Mouse (Mus musculus): ENCODE measurements at regions not wholly inside any gene's neighbourhood (a gene's known extent, or its start where the extent isn't known, plus 50 kb on each side); places are given as distances from the start of the nearest gene placed in this dataset.
A peak's percentile ranks its signal among the peaks of the same experiment; 100 is the strongest.

DNA sequence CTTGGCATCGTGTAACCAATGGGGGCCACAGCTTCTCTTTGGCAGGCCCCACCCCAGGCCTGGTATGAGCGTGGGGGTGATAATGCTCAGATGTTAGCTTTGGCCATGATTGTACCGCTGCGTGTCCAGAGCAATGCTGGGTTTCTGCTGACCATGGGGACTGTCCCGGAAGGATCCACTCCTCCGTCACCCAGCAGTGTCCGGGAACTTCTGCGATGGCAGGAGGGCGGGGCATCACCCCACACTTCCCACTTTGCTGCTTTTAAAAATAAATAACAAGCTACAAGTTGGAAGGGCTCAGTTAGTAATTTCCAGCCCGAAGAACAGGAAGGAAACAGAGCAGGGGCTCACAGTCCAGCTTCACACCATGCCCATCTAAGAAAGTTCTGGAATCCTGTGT lies 116.7 kb upstream of the Ptpn1 start:
- Histone ChIP-seq H3K36me3 (no peaks in the 10 kb centered on the region), H3K27me3 (replicated peaks) (peaks cover 21% of the 10 kb centered on the region; the same call in 1 of the 2 replicates), H3K4me1 (peaks cover 23% of the 10 kb centered on the region; the same call in 1 of the 2 replicates), H3K4me3 (no peak overlapping the region), H3K9me3 (no peaks in the 10 kb centered on the region), H3K4me2 (no peak overlapping the region), H3K9ac (no peak overlapping the region), H3K27ac (replicated peaks) (no peak overlapping the region)
- WGBS = 70% methylated on average over 10 of the region's 10 CpGs
- no peak for ATAC-seq (ENCODE audit: extremely low read depth, insufficient number of reproducible peaks, low FRiP score, low TSS enrichment)

DNA sequence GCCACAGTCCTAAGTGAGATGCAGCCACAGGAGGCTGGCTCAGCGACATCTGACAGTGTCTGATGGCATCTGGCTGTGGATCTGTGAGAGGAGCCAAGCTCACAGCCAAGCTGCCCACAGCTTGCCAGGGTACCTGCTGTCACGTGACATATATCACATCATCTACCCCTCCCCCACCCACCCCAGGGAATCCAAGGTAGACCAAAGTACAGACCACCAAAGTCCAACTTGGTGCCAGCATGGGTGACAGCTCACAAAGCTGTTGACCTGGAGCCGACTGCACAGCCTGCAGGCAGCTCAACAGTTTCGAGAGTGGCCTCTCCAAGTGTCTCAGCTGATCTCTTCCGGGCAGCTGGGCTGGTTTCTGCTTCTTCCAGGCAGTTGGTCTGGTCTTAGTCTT lies 119.6 kb upstream of the Tmem189 start:
- H3K36me3 ChIP-seq = no peaks in the 10 kb centered on the region
- no peak overlapping the region for H3K4me2 ChIP-seq
- H3K4me3 ChIP-seq = no peak overlapping the region
- no peak overlapping the region for H3K27ac ChIP-seq (replicated peaks)
- H3K9me3 ChIP-seq = no peaks in the 10 kb centered on the region
- H3K4me1 ChIP-seq = peaks cover 25% of the 10 kb centered on the region
- H3K27me3 ChIP-seq (replicated peaks) = 0 out of 2 replicates have a peak, but pooled peaks cover 4% of the 10 kb centered on the region
- WGBS = 77% methylated on average over 5 of the region's 5 CpGs
- no peak for ATAC-seq (ENCODE audit: extremely low read depth, insufficient number of reproducible peaks, low FRiP score, low TSS enrichment)
- no peak overlapping the region for H3K9ac ChIP-seq

DNA sequence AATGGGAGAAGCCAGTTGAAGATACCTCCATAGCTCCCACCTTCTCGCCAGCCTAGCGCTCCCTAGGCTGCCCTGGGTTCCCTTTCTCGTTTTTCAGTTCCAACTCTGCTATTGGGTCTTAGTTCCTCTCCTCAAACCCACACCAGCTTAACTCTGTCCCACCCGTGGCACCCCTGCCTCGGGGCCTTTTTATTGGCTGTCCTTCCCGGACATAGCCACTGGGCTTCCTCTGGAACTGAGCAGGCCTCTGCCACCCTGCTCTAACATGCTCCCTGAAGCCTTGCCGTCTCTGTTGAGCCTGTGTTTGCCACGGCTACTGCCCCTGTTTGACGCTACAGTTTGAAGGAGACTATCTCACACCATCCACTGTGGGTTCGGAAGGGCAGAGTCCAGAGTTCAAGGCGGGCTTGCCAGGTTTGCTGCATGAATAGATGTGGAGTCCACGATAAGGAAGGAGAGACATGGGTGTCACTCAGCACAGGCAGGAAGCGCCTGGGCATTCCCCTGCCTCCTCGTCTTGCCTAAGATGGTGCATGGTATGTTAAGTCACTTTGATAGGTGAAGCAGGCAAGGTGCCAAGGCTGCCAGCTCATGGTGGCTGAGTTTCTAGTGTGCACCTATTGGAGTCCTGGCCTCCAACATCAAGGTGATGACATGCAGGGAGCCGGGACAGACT lies 116.1 kb upstream of the Tmem189 start:
- WGBS = 64% methylated on average over 15 of the region's 15 CpGs
- H3K27me3 ChIP-seq (replicated peaks) = no peaks in the 10 kb centered on the region
- H3K36me3 ChIP-seq = no peaks in the 10 kb centered on the region
- H3K4me1 ChIP-seq = peaks cover 39% of the 10 kb centered on the region
- 0 out of 2 replicates have a peak overlapping the region, but pooled peaks have one; percentile 56 for H3K9ac ChIP-seq
- H3K4me2 ChIP-seq = no peak overlapping the region
- no peak for ATAC-seq (ENCODE audit: extremely low read depth, insufficient number of reproducible peaks, low FRiP score, low TSS enrichment)
- no peaks in the 10 kb centered on the region for H3K9me3 ChIP-seq
- 0 out of 2 replicates have a peak overlapping the region, but pooled peaks have one; percentile 30 for H3K27ac ChIP-seq (replicated peaks)
- no peak overlapping the region for H3K4me3 ChIP-seq

GRCm38 (mm10) chr2:167804493-167805227 lies 115.0 kb upstream of the Tmem189 start:
- H3K27me3 ChIP-seq (replicated peaks) = no peaks in the 10 kb centered on the region
- H3K4me2 ChIP-seq = no peak overlapping the region
- peaks cover 47% of the 10 kb centered on the region for H3K4me1 ChIP-seq
- peak overlapping the region; percentile 30; the same call in 1 of the 2 replicates for H3K27ac ChIP-seq (replicated peaks)
- no peaks in the 10 kb centered on the region for H3K9me3 ChIP-seq
- no peak overlapping the region for H3K4me3 ChIP-seq
- no peaks in the 10 kb centered on the region for H3K36me3 ChIP-seq
- no peak for ATAC-seq (ENCODE audit: extremely low read depth, insufficient number of reproducible peaks, low FRiP score, low TSS enrichment)
- no peak overlapping the region for H3K9ac ChIP-seq
- WGBS = 54% methylated on average over 18 of the region's 18 CpGs

DNA sequence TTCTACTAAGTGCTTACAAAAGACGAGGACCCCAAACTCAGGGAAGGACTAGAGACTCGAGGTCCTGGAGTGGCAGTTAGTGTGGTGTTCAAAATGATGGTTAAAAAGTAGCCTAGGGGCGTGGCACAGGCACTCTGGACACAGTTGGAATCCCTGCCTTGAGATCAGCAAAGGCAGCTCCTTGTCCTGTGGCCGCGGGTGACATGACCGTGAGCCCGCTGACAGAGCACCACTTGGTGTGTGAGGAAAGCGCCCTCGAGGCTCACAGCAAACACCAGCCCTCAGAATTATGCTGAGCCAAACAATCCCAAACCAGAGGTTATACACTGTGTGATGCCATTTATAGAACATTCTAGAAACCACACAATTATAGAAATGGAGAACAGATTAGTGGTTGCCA lies 112.9 kb upstream of the Tmem189 start:
- no peak overlapping the region for H3K4me3 ChIP-seq
- H3K4me2 ChIP-seq = no peak overlapping the region
- H3K4me1 ChIP-seq = peaks cover 55% of the 10 kb centered on the region
- no peaks in the 10 kb centered on the region for H3K9me3 ChIP-seq
- WGBS = 81% methylated on average over 9 of the region's 9 CpGs
- no peaks in the 10 kb centered on the region for H3K36me3 ChIP-seq
- no peaks in the 10 kb centered on the region for H3K27me3 ChIP-seq (replicated peaks)
- ATAC-seq (ENCODE audit: extremely low read depth, insufficient number of reproducible peaks, low FRiP score, low TSS enrichment) = no peak
- no peak overlapping the region for H3K27ac ChIP-seq (replicated peaks)
- H3K9ac ChIP-seq = no peak overlapping the region

DNA sequence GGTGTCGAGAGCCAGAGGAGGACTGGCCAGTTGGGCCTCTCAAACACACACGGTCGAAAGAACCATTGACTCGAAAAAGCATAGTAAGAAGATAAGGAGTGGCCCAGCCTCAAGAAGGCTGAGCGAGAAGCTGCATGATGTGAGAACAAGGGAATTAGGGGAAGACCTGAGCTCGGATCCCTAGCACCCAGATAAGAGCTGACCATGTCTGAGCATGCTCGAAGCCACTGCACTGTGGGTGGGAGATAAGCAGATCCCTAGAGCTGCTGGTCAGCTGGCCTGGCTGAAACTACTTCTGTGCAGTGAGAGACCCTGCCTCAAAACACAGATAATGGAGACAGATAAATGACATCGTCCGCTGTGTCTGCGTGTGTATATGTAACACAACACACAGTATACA lies 111.8 kb upstream of the Tmem189 start:
- H3K27me3 ChIP-seq (replicated peaks) = no peaks in the 10 kb centered on the region
- H3K4me3 ChIP-seq = no peak overlapping the region
- peaks cover 47% of the 10 kb centered on the region for H3K4me1 ChIP-seq
- no peak for ATAC-seq (ENCODE audit: extremely low read depth, insufficient number of reproducible peaks, low FRiP score, low TSS enrichment)
- H3K9me3 ChIP-seq = no peaks in the 10 kb centered on the region
- no peak overlapping the region for H3K9ac ChIP-seq
- no peaks in the 10 kb centered on the region for H3K36me3 ChIP-seq
- 34% methylated on average over 10 of the region's 10 CpGs for WGBS
- H3K27ac ChIP-seq (replicated peaks) = peak overlapping the region; percentile 95
- H3K4me2 ChIP-seq = no peak overlapping the region

- ATAC-seq (ENCODE audit: extremely low read depth, insufficient number of reproducible peaks, low FRiP score, low TSS enrichment) = peak; percentile 26; the same call in 1 of the 2 replicates
- Histone ChIP-seq H3K9ac (peak overlapping the region; percentile 65; the same call in 1 of the 2 replicates), H3K27me3 (replicated peaks) (no peaks in the 10 kb centered on the region), H3K27ac (replicated peaks) (peak overlapping the region; percentile 95), H3K4me1 (peaks cover 41% of the 10 kb centered on the region), H3K4me2 (peak overlapping the region; percentile 13; the same call in 1 of the 2 replicates), H3K4me3 (no peak overlapping the region), H3K36me3 (no peaks in the 10 kb centered on the region), H3K9me3 (no peaks in the 10 kb centered on the region)
- WGBS = 41% methylated on average over 11 of the region's 11 CpGs
Observed at GRCm38 (mm10) chr2:167800648-167801245, 111.1 kb upstream of the Tmem189 start.

GRCm38 (mm10) chr2:167799629-167800387 lies 110.2 kb upstream of the Tmem189 start:
- Histone ChIP-seq H3K4me2 (no peak overlapping the region), H3K4me3 (no peak overlapping the region), H3K36me3 (no peaks in the 10 kb centered on the region), H3K9me3 (no peaks in the 10 kb centered on the region), H3K9ac (no peak overlapping the region), H3K27ac (replicated peaks) (peak overlapping the region; percentile 95), H3K4me1 (peaks cover 31% of the 10 kb centered on the region), H3K27me3 (replicated peaks) (no peaks in the 10 kb centered on the region)
- WGBS = 85% methylated on average over 5 of the region's 5 CpGs
- no peak for ATAC-seq (ENCODE audit: extremely low read depth, insufficient number of reproducible peaks, low FRiP score, low TSS enrichment)

- WGBS = 85% methylated on average over 8 of the region's 9 CpGs
- no peaks in the 10 kb centered on the region for H3K36me3 ChIP-seq
- no peak for ATAC-seq (ENCODE audit: extremely low read depth, insufficient number of reproducible peaks, low FRiP score, low TSS enrichment)
- no peak overlapping the region for H3K4me3 ChIP-seq
- peaks cover 30% of the 10 kb centered on the region for H3K4me1 ChIP-seq
- no peak overlapping the region for H3K9ac ChIP-seq
- no peak overlapping the region for H3K4me2 ChIP-seq
- no peaks in the 10 kb centered on the region for H3K27me3 ChIP-seq (replicated peaks)
- peak overlapping the region; percentile 17; the same call in 1 of the 2 replicates for H3K27ac ChIP-seq (replicated peaks)
- H3K9me3 ChIP-seq = no peaks in the 10 kb centered on the region
Observed at GRCm38 (mm10) chr2:167798969-167799513, 109.4 kb upstream of the Tmem189 start.

- no peak overlapping the region for H3K27ac ChIP-seq (replicated peaks)
- 79% methylated on average over 11 of the region's 11 CpGs for WGBS
- H3K27me3 ChIP-seq (replicated peaks) = no peaks in the 10 kb centered on the region
- ATAC-seq (ENCODE audit: extremely low read depth, insufficient number of reproducible peaks, low FRiP score, low TSS enrichment) = no peak
- no peak overlapping the region for H3K4me3 ChIP-seq
- no peak overlapping the region for H3K4me2 ChIP-seq
- no peaks in the 10 kb centered on the region for H3K9me3 ChIP-seq
- H3K36me3 ChIP-seq = no peaks in the 10 kb centered on the region
- no peak overlapping the region for H3K9ac ChIP-seq
- H3K4me1 ChIP-seq = peaks cover 30% of the 10 kb centered on the region
Observed at GRCm38 (mm10) chr2:167798076-167798782, 108.6 kb upstream of the Tmem189 start.
